Mouse (Mus musculus) intestine, postnatal 0 days (tissue): Measurements from ENCODE around the gene Rgs12. TPM values are rescaled to one million over a fixed set of nuclear protein-coding genes. Genes with fewer than 3 reads are reported as not detected.
A peak's percentile ranks its signal among the peaks of the same experiment; 100 is the strongest.

ENCODE experiments used
- ATAC-seq: fragments of 200-750 bp; cut with Nextera tagmentation; 2 replicates; pipeline ENCODE4 v1.8.0; 2017; ENCODE audit warnings: mild to moderate bottlenecking, moderate TSS enrichment, moderate library complexity
- H3K27ac ChIP-seq: fragments of 300-500 bp; sonication (generic); 2 replicates; pipeline ENCODE4 v1.5.1; 2014; ENCODE audit warnings: mild to moderate bottlenecking, low read depth, low read length, moderate library complexity
- H3K27me3 ChIP-seq: fragments of 300-500 bp; sonication (generic); replicated peaks from 2 replicates; pipeline ENCODE4 v1.6.1; 2014; ENCODE audit warnings: low read length, mixed read lengths; ENCODE audit not compliant: control insufficient read depth, insufficient read depth
- H3K36me3 ChIP-seq: fragments of 300-500 bp; sonication (generic); 2 replicates; pipeline ENCODE4 v1.6.1; 2014; ENCODE audit warnings: mild to moderate bottlenecking, moderate library complexity; ENCODE audit not compliant: control insufficient read depth, insufficient read depth
- H3K4me1 ChIP-seq: fragments of 300-500 bp; sonication (generic); replicated peaks from 2 replicates; pipeline ENCODE4 v1.6.1; 2014; ENCODE audit warnings: antibody characterized with exemption, low read length, mixed read lengths; ENCODE audit not compliant: control insufficient read depth, insufficient read depth
- H3K4me2 ChIP-seq: fragments of 300-500 bp; sonication (generic); replicated peaks from 2 replicates; pipeline ENCODE4 v1.6.1; 2014; ENCODE audit warnings: low read depth, mild to moderate bottlenecking, moderate library complexity
- H3K4me3 ChIP-seq: fragments of 300-500 bp; sonication (generic); 2 replicates; pipeline ENCODE4 v1.5.1; 2014; ENCODE audit warnings: low read depth, low read length
- H3K9ac ChIP-seq: fragments of 300-500 bp; sonication (generic); 2 replicates; pipeline ENCODE4 v1.6.1; 2014; ENCODE audit warnings: mild to moderate bottlenecking, low read depth, low read length
- H3K9me3 ChIP-seq: fragments of 300-500 bp; sonication (generic); 2 replicates; pipeline ENCODE4 v1.6.1; 2016; ENCODE audit warnings: mixed run types; ENCODE audit not compliant: control insufficient read depth
- CTCF ChIP-seq: sonication (generic); IDR thresholded peaks from 2 replicates; pipeline ENCODE4 v1.5.1; 2016; ENCODE audit warnings: low read depth, mild to moderate bottlenecking, control low read depth, antibody characterized with exemption, moderate library complexity
- WGBS: fragments of 180-500 bp; shearing (Covaris S2); extraction: QIAGEN DNeasy Blood & Tissue Kit; methylation state at CpG from one replicate; pipeline ENCODE4 v1.1.7; 2014; 5-methylcytosine and 5-hydroxymethylcytosine counted together
- microRNA-seq: library from miRNA; unstranded; fragments of <30 nt; microRNA quantifications from one replicate; pipeline ENCODE4, GENCODE M21; 2016
- polyA plus RNA-seq: library from polyadenylated mRNA; unstranded; fragments of >200 nt; fragmentation: Nextera tagmentation; extraction: Ambion mirVana; gene quantifications from 2 replicates; pipeline ENCODE4 v1.2.1, GENCODE M21; 2015

The Rgs12 gene
- polyA plus RNA-seq, 1 experiment from 2014 or later = 4.1 TPM

DNA sequence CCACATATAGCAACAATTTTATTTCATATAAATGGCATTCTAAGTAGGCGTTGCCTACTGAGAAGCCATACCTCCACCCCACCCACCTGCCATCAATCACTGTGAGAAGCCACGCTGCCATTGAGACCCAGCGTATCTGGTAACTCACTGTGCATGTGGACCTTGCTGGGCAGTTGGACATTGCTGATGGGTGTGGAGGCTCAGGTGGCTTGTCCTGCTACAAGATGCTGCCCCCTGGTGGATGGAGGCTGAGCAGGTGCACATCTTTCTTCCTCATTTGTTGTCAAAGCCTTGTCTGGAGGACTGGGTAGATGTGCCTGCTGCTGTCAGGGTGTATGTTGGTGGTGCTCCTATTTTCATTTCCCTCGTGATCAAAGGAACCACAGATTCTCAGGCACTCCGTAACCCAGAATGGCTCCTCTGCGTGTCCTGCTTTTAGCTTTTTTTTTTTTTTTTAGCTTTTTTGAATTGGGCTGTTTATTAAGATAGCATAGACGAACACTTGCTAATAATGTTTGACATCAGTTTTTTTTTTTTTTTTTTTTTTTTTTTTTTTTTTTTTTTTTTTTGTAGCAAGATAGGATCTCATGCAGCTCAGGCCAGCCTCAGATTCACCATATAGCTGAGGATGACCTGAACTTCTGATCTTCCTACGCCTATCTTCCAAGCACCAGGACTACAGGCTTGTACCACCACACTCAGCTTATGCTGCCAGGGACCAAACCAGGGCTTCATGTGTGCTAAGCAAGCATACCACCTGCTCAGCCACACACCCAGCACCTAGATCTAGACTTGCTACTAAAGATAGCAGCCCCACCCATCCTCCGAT, 139.8 kb downstream of the Rgs12 start:
- TF ChIP-seq CTCF = peak; percentile 86
- no peak for ATAC-seq
- no peaks in the 10 kb centered on the region for H3K9me3 ChIP-seq
- no peak overlapping the region for H3K27ac ChIP-seq
- H3K9ac ChIP-seq = no peak overlapping the region
- 60% methylated on average over 9 of the region's 9 CpGs for WGBS
- peaks cover 25% of the 10 kb centered on the region for H3K36me3 ChIP-seq
- no peaks in the 10 kb centered on the region for H3K27me3 ChIP-seq
- no peak overlapping the region for H3K4me2 ChIP-seq
- H3K4me1 ChIP-seq = no peaks in the 10 kb centered on the region
- H3K4me3 ChIP-seq = no peak overlapping the region

Small RNA genes lying within 50 kb of the gene (microRNA-seq; reads per million reads assigned to microRNA genes)
- gene Mir3097 = 0.82 reads per million

Other genes starting within 250 kb of the Rgs12 start
- 3.7 and 4.3 TPM in 2 replicates for gene Htt, start 187.7 kb upstream of the Rgs12 start, polyA plus RNA-seq
- 0.29 and 0.51 TPM in 2 replicates for gene Msantd1, start 41.4 kb upstream of the Rgs12 start, polyA plus RNA-seq
- gene Hgfac, start 92.1 kb downstream of the Rgs12 start, polyA plus RNA-seq = 8.2 and 10.5 TPM in 2 replicates
- gene Dok7, start 107.3 kb downstream of the Rgs12 start, polyA plus RNA-seq = 0.33 and 0.50 TPM in 2 replicates
- gene Lrpap1, start 156.3 kb downstream of the Rgs12 start, polyA plus RNA-seq = 47.7 and 50.6 TPM in 2 replicates